Mouse (Mus musculus): ENCODE data around the gene Ephb3.
A peak's percentile ranks its signal among the peaks of the same experiment; 100 is the strongest.

The Ephb3 gene

DNA sequence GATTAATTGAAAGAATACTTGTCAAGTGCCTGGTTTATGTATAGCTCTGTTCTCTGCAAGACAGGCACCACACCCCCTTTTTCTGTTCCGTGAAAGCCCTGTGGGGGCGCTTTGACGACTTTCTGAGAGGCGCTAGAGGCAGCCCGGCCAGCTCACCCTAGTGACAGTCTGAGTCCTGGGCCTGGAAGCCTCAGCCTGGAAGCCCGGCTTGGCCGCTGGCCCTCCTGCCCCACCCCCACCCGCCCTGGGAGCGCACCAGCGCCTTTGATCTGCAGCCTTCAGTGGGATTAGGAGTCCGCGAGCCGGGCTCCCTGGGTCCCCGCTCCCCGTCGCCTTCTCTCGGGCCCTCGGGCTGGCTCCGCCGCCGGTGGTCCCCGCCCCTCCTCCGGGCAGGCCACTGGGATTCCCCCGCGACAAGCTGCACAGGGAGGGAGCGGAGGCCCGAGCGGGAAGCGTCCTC lies 41.4 kb downstream of the Ephb3 start:
- DNase-seq (ENCODE audit: low read depth in 1 of 2, low spot score in 2 of 2) = peak in 1 of 2 experiments; percentile 53

DNA sequence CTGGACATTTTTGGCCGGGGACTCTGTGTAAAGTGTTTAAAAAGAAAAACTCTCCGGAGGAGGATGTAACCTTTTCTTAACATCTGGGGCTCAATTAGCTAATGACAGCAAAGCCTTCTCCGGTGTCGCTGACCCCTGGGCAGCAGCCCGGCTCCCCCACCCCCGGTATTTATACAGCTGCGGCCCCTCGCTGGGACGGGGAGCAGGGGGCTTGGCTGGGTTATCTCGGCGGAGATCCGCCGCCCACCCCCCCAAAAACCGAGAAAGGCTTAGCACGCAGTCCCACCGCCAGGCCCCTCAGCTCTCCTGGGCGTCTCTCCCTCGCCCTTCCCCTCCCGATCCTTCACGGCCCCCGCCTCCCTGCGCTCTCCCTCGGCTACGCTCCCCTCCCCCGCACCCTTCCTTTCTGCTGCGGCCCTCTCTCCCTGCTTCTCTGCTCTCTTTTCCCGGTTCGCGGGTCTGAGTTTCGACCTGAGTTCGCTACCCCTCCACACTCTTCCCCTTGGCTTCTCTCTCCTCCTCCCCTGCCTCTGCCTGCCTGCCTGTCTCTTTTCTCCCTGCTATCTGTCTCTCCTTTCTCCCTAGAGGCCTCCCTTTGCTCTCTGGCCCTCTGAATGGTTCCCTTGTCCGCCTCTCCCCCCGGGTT lies 42.0 kb downstream of the Ephb3 start:
- no peak for DNase-seq (ENCODE audit: low read depth in 1 of 2, low spot score in 2 of 2)

DNA sequence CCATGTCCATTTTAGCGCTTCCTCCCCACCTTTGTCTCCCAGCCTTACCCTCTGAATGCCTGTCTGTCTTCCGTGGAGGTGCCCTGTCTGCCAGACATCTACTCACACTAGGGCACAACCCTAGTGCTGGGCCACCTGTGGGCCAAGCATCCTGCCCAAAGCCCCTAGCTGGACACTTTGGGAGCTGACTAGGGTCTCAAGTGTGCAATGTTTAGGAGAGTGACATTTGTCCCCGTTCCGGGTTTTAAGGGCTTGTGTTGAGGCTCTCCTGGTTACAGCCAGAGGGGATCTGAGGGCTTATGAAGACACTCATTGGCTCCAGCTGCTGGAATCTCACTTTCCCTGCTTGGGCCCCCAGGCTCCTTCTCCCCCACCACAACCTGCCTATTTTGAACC lies 42.5 kb downstream of the Ephb3 start:
- DNase-seq (ENCODE audit: low read depth in 1 of 2, low spot score in 2 of 2) = no peak

DNA sequence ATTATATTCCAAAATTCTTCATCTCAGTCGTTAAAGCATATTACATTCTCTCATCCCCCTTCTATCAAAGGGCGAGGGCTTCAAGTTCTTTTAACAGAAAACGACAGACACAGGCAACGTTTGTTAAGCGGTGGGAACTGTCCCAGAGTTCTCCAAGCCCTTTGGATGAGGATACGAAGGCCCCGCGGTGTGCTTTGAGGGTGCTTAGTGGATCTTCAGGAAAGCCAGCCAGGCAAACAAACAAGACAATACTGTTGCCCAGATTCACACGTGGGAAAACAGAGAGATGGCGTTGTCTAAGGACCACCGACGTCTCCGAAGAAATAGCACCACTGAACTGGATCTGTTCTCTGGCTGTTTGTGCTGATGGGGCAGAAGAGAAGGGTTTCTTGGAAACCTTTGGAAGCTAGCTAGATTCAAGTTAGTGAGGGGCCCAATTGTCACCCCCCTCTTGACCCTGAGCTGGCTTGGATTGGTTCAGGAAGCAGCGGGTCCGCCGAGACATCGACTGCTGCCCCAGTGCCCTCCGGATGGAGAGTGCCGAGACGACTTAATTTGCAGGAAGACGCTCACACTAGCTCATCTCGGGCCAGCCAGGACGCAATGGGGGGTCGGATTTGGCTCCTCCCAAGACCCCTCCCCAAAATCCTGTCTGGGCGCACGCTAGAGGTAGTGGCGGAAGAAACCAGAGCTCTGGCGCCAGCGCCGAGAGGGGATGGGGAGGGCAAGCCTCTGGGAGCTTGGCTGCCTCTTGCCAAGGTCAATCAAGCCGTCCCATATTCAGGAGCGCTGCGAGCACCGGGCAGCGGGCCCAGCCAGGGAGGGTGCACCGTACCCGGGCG lies 43.5 kb downstream of the Ephb3 start:
- DNase-seq (ENCODE audit: low read depth in 1 of 2, low spot score in 2 of 2) = no peak

DNA sequence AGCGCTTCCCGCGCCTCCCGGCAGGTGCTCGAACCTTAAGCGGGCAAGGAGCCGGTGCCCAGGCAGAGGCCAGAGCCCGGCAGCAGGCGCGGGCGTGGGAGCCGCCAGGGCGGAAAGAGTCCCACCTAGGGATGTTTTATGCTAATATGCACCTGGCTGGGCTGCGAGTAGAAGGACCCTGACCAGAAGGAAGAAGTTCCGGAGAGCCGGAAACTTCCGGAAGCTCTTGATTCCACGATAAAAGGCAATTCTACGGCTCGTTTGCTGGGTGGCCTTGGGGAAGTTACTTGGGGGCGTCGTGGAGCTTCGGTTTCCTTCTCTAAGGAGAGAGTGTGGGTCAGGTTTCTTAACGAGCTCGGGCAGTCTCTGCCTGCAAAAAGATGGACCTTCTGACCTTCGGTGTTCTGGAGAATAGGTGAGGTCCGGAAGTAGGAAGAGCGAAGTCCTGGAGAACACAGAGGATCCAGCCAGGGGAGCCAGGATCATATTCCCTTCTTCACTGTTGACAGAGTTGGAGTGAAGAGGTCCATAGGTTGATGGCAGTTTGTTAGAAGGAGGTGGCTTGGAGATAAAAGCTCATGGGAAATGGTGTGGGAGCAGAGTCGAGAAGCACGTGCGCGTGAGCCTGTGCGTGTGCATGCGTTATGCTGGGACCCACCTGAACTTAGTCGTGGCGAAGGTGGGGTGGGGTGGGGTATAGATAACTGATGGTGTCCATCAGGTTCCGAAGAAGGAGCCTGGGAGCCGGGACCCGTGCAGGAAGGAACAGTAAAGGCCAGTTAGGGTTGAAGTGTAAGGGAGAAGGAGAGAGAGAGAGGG lies 44.4 kb downstream of the Ephb3 start:
- no peak for DNase-seq (ENCODE audit: low read depth in 1 of 2, low spot score in 2 of 2)

DNA sequence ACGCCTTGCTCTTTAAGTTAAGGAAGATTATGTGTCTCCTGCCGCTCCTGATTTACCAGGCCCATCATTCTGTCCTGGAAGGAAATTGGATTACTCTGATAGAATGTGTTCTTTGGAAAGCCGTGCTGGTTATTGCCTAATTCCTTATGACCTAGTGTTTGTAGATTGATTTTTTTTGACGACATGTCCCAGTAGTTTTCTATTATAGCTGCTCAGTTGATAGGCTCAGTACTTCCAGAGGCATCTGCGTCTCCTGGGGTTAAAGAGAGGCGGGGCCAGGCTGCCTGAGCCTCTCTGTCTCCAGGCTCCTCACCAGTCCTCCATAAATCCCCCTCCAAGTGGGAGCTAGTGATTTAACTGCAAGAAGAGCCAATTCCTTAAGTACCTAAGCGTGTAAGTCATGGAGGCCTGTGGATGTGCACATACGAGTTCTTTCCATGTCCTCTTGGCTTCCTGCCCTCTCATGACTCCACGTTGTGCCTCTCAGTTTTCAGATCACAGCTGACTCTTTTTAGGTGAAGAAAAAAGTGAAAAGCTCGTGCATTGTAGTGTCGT lies 47.9 kb downstream of the Ephb3 start:
- no peak for DNase-seq (ENCODE audit: low read depth in 1 of 2, low spot score in 2 of 2)

DNA sequence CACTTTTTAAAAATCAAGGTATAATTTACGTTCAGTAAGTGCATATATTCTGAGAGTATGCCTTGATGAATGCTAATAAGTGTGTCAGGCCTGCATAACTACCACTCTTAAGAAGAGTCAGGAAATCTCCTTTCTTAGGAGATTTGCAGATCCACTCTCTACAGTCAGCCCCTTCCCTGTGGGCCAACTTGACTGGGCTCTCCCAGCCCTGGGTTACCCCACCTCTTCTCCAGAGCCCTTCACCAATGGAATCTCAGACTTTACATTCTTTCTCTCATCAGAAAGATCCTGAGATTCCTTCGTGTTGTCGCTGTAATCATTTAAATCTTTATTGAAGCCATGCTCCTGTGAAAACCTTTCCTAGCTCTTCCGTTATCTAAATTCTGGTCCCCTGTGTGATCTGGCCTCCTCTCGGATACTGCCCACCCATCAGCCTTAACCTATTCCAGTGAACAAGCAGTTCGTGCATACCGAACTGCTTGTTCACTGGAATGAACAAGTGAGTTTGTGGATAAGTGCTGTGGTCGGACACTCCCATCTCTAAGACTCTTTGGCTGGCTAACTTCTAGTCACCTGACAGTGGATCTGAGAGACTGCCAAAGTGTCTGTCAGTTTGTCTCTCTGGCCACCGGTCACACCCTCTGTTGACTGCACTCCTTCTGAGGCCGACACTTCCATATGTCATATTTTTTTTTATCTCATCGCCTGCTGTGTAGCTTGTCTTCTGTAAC lies 51.2 kb downstream of the Ephb3 start:
- no peak for DNase-seq (ENCODE audit: low read depth in 1 of 2, low spot score in 2 of 2)

DNA sequence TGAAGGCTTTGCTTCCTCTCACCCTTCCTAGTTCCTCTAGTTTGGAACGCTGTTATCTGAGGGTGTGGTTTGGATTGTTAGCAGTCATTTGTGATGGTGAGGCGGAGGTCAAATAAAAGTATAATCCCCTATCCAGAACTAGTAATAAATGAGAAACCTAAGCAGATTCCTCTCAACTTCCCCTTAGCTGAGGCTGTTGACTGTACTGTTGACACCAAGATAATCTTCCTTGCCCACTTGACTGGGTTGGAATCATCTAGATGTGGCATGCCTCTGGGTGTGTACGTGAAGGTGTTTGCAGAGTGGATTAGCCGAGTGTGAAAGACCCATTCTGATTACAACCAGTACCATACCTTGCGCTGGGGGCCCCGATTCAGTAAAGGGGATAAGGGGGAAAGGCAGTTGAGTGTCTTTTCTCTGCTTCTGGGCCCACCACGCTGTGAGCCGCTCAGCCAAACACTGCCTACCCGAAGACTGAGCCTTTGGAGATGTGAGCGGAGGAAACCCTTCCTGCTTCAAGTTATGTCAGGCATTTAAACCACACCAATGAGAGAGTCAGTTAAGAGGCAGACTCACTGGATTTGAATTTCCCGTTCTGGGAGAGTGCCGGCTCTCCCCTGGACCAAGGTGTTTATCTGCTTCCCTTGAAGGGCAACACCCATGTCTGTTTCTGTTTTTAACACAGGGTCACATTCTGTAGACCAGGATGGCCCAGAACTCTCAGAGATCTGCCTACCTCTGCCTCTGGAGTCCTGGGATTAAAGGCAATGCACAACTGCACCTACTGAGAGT lies 52.2 kb downstream of the Ephb3 start:
- DNase-seq (ENCODE audit: low read depth in 1 of 2, low spot score in 2 of 2) = no peak

DNA sequence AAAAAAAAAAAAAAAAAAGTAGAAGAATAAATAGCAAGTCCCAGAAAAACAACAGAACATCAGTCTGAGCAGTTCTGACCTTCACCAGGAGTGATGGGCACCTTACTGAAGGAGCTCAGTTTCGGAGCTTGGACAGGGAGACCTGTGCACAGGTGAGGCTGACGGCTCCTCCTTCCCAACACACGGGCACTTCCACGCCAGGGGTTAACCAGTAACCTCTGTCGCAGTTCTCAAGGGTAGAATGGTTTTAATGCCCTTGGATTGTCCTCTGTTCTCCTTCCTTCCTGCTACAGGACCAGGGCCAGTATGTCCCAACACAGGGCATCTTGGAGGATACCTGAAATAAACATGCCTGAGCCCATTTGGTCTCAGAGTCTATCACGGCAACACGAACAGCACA lies 60.9 kb downstream of the Ephb3 start:
- no peak for DNase-seq (ENCODE audit: low read depth in 1 of 2, low spot score in 2 of 2)

DNA sequence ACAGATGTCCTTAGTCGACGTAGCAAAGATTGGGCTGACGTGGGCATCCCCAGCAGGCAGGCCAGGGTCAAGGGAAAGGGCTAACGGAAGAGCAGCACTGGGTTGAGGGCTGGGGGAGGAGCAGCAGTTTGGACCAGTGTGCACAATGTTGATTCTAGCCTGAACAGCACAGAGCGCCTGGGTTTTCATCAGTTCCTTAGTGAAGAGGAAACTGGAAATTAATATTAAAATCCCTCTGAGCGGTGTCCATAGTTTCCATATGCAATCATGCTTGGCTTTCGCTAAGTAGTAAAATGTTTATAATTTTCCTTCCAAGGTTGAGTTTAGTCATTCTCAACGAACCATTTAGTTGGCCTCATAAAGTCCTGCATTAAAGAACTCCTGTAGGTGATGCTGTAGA lies 65.2 kb downstream of the Ephb3 start:
- no peak for DNase-seq (ENCODE audit: low read depth in 1 of 2, low spot score in 2 of 2)

DNA sequence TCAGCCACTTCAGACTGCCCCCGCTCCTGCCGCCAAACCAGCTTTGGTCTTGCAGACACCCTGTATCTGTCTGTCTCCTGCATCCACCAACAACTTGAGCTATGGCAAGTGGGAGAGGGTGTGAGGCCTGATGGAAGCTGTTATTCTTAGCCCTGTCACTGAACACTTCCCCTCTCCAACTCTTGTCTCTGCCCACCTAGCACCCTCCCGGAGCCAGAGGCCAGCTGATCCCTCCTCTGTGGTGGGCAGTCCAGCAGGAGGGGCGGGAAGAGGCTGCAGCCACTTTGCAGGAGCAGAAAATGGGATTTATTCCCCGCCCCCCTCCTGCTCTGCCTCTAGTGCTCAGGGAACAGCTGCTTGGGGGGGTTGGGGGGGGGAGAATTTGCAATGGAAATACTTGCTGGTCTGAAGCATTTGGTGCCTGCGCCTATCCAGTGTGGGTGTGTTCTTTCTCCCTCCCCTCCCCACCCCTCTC lies 67.3 kb downstream of the Ephb3 start:
- DNase-seq (ENCODE audit: low read depth in 1 of 2, low spot score in 2 of 2) = no peak

DNA sequence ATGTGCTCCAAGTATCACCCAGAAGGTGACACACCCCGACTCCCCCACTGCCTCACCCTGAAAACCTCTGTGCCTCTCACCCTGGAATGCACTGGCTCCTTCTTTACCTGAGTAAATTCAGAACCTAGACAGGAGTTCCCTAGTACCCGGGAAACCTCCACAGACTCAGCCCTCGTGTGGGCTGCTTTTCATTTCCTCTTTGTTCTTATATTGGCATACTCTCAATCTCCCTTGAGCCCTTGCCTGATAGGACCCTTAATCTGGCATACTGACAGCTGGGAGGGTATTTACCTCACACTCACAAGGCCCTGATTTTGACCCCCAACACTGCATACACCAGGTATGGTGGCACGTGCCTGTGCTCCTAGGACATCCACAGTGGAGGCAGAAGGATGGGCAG lies 68.2 kb downstream of the Ephb3 start:
- no peak for DNase-seq (ENCODE audit: low read depth in 1 of 2, low spot score in 2 of 2)

All from monocyte, adult 2 months (primary cell).